Mouse (Mus musculus) embryo, embryonic 10 days (tissue): ENCODE measurements around the gene Git2.

Experiments used
- DNase-seq: peaks from one replicate; pipeline ENCODE4 v3.0.0-alpha.2; 2015; ENCODE audit warnings: low spot score

Gene Git2

GRCm38 (mm10) chr5:114796299-114797012, 21.1 kb upstream of the Git2 start:
- peak; percentile 47 for DNase-seq

GRCm38 (mm10) chr5:114795653-114796052, 20.3 kb upstream of the Git2 start:
- no peak for DNase-seq

- peak; percentile 62 for DNase-seq
Observed at GRCm38 (mm10) chr5:114795231-114795630, 19.9 kb upstream of the Git2 start.

- DNase-seq, result no peak
Observed at GRCm38 (mm10) chr5:114794609-114795008, 19.3 kb upstream of the Git2 start.

- DNase-seq, result no peak
Observed at GRCm38 (mm10) chr5:114793317-114793716, 18.0 kb upstream of the Git2 start.

GRCm38 (mm10) chr5:114785196-114785595, 9.9 kb upstream of the Git2 start:
- DNase-seq, result no peak

- no peak for DNase-seq
Observed at GRCm38 (mm10) chr5:114784622-114785165, 9.4 kb upstream of the Git2 start.

GRCm38 (mm10) chr5:114783405-114784163, 8.3 kb upstream of the Git2 start:
- no peak for DNase-seq

GRCm38 (mm10) chr5:114782991-114783390, 7.7 kb upstream of the Git2 start:
- no peak for DNase-seq

GRCm38 (mm10) chr5:114780912-114781311, 5.6 kb upstream of the Git2 start:
- no peak for DNase-seq

GRCm38 (mm10) chr5:114779956-114780489, 4.7 kb upstream of the Git2 start:
- DNase-seq, result no peak

- DNase-seq, result no peak
Observed at GRCm38 (mm10) chr5:114776174-114776573, 857 bp upstream of the Git2 start.

- peak; percentile 94 for DNase-seq
Observed at GRCm38 (mm10) chr5:114774403-114775051, 790 bp downstream of the Git2 start, which contains the start of gene Ankrd13a. TSS of gene Ankrd13a (plus strand) at chr5:114774677.

GRCm38 (mm10) chr5:114773780-114774179, 1.5 kb downstream of the Git2 start:
- peak; percentile 15 for DNase-seq

- DNase-seq, result peak; percentile 99
Observed at GRCm38 (mm10) chr5:114773211-114773710, 2.1 kb downstream of the Git2 start.

GRCm38 (mm10) chr5:114772456-114773203, 2.7 kb downstream of the Git2 start:
- DNase-seq, result peak; percentile 41

- no peak for DNase-seq
Observed at GRCm38 (mm10) chr5:114771796-114772195, 3.5 kb downstream of the Git2 start.

- no peak for DNase-seq
Observed at GRCm38 (mm10) chr5:114769786-114770185, 5.5 kb downstream of the Git2 start.

GRCm38 (mm10) chr5:114767185-114767584, 8.1 kb downstream of the Git2 start:
- DNase-seq, result no peak

GRCm38 (mm10) chr5:114766686-114767085, 8.6 kb downstream of the Git2 start:
- no peak for DNase-seq
